Mouse (Mus musculus) NIH3T3 (cell line): ENCODE results near the gene Selenon.

Source experiments
- DNase-seq: peaks from one replicate; pipeline ENCODE4 v3.0.0-alpha.2; 2012; ENCODE audit warnings: low read depth

Gene Selenon

GRCm38 (mm10) chr4:134551494-134552316, at the start of gene Selenon:
Gene Selenon (minus strand): TSS chr4:134552166.
- DNase-seq = peak; percentile 83

- DNase-seq = no peak
These were observed 49.4 kb upstream of the Selenon start for GRCm38 (mm10) chr4:134601404-134601803.

GRCm38 (mm10) chr4:134600777-134601176, 48.8 kb upstream of the Selenon start:
- DNase-seq = no peak

GRCm38 (mm10) chr4:134600060-134600459, 48.1 kb upstream of the Selenon start:
- no peak for DNase-seq

GRCm38 (mm10) chr4:134596816-134597692, 45.1 kb upstream of the Selenon start:
- no peak for DNase-seq

GRCm38 (mm10) chr4:134594731-134595439, 42.9 kb upstream of the Selenon start:
- DNase-seq = no peak

- DNase-seq = no peak
These were observed 40.5 kb upstream of the Selenon start for GRCm38 (mm10) chr4:134592442-134592841.

GRCm38 (mm10) chr4:134591506-134592061, 39.6 kb upstream of the Selenon start:
- peak; percentile 77 for DNase-seq

- no peak for DNase-seq
These were observed 38.4 kb upstream of the Selenon start for GRCm38 (mm10) chr4:134590227-134590926.

- DNase-seq = no peak
These were observed 37.8 kb upstream of the Selenon start for GRCm38 (mm10) chr4:134589786-134590185.

- peak; percentile 61 for DNase-seq
These were observed 37.0 kb upstream of the Selenon start for GRCm38 (mm10) chr4:134588951-134589350.

GRCm38 (mm10) chr4:134588287-134588686, 36.3 kb upstream of the Selenon start:
- DNase-seq = no peak

GRCm38 (mm10) chr4:134587636-134588197, 35.8 kb upstream of the Selenon start:
- DNase-seq = no peak

- no peak for DNase-seq
These were observed 34.7 kb upstream of the Selenon start for GRCm38 (mm10) chr4:134586631-134587030.

- DNase-seq = no peak
These were observed 34.2 kb upstream of the Selenon start for GRCm38 (mm10) chr4:134586126-134586525.

GRCm38 (mm10) chr4:134583513-134583912, 31.5 kb upstream of the Selenon start:
- DNase-seq = no peak

- DNase-seq = no peak
These were observed 29.4 kb upstream of the Selenon start for GRCm38 (mm10) chr4:134581365-134581764.

- no peak for DNase-seq
These were observed 28.6 kb upstream of the Selenon start for GRCm38 (mm10) chr4:134580351-134581148.

GRCm38 (mm10) chr4:134579620-134580019, 27.7 kb upstream of the Selenon start:
- no peak for DNase-seq

- DNase-seq = peak; percentile 83
These were observed 27.2 kb upstream of the Selenon start for GRCm38 (mm10) chr4:134579212-134579611.
